Mouse (Mus musculus): ENCODE results near the gene Gm20388. TPM values are rescaled to one million over a fixed set of nuclear protein-coding genes. Genes with fewer than 3 reads are reported as not detected.
"Not testable (repeated sequence)": the region's sequence is repeated elsewhere in the genome, so short reads cannot be mapped to it uniquely, and the experiment has no call there.

The Gm20388 gene
- polyA plus RNA-seq, 1 experiment: 18.7 TPM

DNA sequence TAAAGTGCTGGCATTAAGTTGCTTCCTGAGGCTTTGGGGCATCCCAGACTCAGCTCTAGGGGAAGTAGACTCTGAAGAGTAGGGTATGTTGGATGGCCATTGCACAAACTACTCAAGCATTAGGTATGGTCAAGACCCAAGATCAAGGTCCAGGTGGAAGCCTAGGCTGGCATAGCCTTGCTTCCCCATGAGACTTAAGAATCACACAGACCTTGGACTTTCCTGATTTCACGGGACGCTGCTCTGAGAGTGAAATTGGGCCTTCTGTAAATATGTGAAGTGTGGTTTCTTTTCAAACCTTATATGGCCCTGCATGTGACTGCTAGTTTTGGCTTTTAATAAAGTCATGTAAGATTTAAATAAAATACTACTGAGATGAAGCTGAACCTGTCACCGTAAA lies 2662.1 kb downstream of the Gm20388 start:
- WGBS: 95% methylated on average over 3 of the region's 3 CpGs
- no peak overlapping the region for H3K4me3 ChIP-seq (replicated peaks; ENCODE audit: insufficient read depth, low read depth, low read length)
- peaks cover 41% of the 10 kb centered on the region for H3K4me1 ChIP-seq (ENCODE audit: control insufficient read depth, insufficient read depth, low read length)
- DNase-seq: no peak
- TF ChIP-seq CTCF (IDR thresholded peaks at IDR 0.05; ENCODE audit: borderline replicate concordance, insufficient read depth, low read depth, low read length) (no peak), POLR2A (IDR thresholded peaks at IDR 0.05; ENCODE audit: borderline replicate concordance, insufficient read depth, low read length) (no peak)
- H3K27ac ChIP-seq (ENCODE audit: insufficient read depth, low read length): no peak overlapping the region
- H3K27me3 ChIP-seq (ENCODE audit: control insufficient read depth, insufficient read depth, low read length): no peaks in the 10 kb centered on the region

DNA sequence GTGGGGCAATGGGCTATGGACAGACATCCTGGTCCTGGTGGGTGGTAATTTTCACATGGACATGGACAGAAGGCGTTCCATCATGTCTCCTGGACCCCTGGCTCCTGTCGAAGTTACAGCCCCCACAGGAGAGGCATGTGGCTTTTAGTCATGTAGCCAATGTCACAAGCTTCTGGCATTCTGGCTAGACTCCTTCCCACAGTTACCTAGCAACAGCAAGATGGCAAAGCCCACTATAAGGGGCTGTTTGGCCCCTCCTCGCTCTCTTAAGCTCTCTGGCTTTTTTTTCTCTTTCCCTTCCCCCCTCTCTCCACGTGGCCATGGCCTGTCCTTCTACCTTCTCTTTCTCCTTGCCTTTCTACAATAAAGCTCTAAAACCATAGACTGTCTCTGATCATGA lies 2662.5 kb downstream of the Gm20388 start:
- not testable (repeated sequence) for DNase-seq; H3K4me3 ChIP-seq (replicated peaks; ENCODE audit: insufficient read depth, low read depth, low read length); H3K27ac ChIP-seq (ENCODE audit: insufficient read depth, low read length); H3K27me3 ChIP-seq (ENCODE audit: control insufficient read depth, insufficient read depth, low read length)
- H3K4me1 ChIP-seq (ENCODE audit: control insufficient read depth, insufficient read depth, low read length): peaks cover 41% of the 10 kb centered on the region
- WGBS: 36% methylated on average over 4 of the region's 4 CpGs

DNA sequence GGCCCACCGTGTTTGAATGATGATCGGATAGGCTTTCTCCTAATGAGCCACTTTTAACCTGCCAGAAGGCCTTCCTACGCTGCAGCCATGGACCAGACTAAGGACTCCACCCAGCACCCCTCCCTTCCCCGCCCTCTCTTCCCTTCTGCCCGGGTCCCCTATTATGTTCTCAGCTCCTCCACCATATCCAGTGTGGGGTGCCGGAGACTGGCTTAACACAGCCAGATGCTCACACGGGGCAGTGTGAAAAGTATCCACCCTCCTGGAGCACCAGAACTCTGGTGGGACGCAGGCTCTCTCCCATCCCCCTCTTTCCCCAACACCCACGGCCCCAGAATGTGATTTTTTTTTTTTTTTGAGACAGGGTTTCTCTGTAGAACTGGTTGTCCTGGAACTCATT lies 2662.9 kb downstream of the Gm20388 start:
- Histone ChIP-seq H3K4me1 (ENCODE audit: control insufficient read depth, insufficient read depth, low read length) (peaks cover 41% of the 10 kb centered on the region), H3K27ac (ENCODE audit: insufficient read depth, low read length) (no peak overlapping the region), H3K4me3 (replicated peaks; ENCODE audit: insufficient read depth, low read depth, low read length) (no peak overlapping the region), H3K27me3 (ENCODE audit: control insufficient read depth, insufficient read depth, low read length) (no peaks in the 10 kb centered on the region)
- TF ChIP-seq CTCF (IDR thresholded peaks at IDR 0.05; ENCODE audit: borderline replicate concordance, insufficient read depth, low read depth, low read length): no peak
- TF ChIP-seq POLR2A (IDR thresholded peaks at IDR 0.05; ENCODE audit: borderline replicate concordance, insufficient read depth, low read length): no peak
- DNase-seq: no peak
- 52% methylated on average over 9 of the region's 9 CpGs for WGBS

DNA sequence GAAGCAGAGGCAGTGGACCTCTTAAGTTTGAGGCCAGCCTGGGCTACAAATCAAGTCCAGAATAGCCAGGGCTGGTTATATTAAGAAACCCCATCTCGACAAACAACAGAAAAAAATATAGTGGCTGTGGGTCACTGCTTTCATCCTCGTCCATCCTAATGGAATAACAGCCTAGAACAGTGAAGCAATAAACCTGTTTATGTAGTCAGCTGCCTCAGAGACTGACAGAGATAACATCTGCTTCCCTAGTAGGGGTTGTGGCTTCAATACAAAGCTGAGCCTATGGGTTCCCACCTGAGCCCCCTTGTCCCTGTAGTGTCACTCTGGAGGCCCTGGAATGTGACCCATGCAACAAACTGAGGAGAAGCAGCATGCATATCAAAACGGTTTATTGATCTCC lies 2663.6 kb downstream of the Gm20388 start:
- H3K4me1 ChIP-seq (ENCODE audit: control insufficient read depth, insufficient read depth, low read length): peaks cover 37% of the 10 kb centered on the region
- WGBS: 49% methylated on average over 3 of the region's 3 CpGs
- no peak for TF ChIP-seq POLR2A (IDR thresholded peaks at IDR 0.05; ENCODE audit: borderline replicate concordance, insufficient read depth, low read length)
- no peak for TF ChIP-seq CTCF (IDR thresholded peaks at IDR 0.05; ENCODE audit: borderline replicate concordance, insufficient read depth, low read depth, low read length)
- H3K4me3 ChIP-seq (replicated peaks; ENCODE audit: insufficient read depth, low read depth, low read length): no peak overlapping the region
- DNase-seq: no peak
- H3K27ac ChIP-seq (ENCODE audit: insufficient read depth, low read length): no peak overlapping the region
- H3K27me3 ChIP-seq (ENCODE audit: control insufficient read depth, insufficient read depth, low read length): no peaks in the 10 kb centered on the region

DNA sequence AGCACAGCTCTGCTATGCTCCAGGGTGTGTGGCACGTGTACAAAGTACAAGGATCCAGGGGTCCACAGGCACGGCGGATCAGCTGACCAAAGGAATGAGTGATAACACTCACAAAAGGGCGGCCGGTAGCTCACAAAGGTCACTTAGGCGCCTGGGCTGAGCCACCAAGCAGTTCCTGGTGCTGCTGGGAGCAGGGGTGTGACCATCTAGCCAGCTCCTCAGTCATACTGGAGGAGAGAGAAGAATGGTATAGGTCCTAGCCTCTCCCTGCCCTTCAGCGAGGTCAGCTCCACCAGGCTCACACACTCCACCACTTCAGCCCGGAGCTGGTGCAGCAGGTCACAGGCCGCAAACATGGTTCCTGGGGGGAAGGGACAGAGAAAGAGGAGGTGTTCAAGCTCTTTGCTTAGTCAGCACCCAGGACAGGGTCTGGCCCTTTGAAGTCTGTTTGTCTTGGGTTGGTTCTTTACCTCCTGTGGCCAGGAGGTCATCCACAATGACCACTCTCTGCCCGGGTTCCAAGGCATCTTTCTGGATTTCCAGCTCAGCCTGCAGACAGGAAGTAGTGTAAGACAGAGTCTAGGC lies 2664.1 kb downstream of the Gm20388 start:
- TF ChIP-seq POLR2A (IDR thresholded peaks at IDR 0.05; ENCODE audit: borderline replicate concordance, insufficient read depth, low read length) (no peak), CTCF (IDR thresholded peaks at IDR 0.05; ENCODE audit: borderline replicate concordance, insufficient read depth, low read depth, low read length) (no peak)
- 68% methylated on average over 10 of the region's 10 CpGs for WGBS
- Histone ChIP-seq H3K27me3 (ENCODE audit: control insufficient read depth, insufficient read depth, low read length) (no peaks in the 10 kb centered on the region), H3K4me3 (replicated peaks; ENCODE audit: insufficient read depth, low read depth, low read length) (no peak overlapping the region), H3K27ac (ENCODE audit: insufficient read depth, low read length) (no peak overlapping the region), H3K4me1 (ENCODE audit: control insufficient read depth, insufficient read depth, low read length) (peaks cover 35% of the 10 kb centered on the region)
- no peak for DNase-seq

DNA sequence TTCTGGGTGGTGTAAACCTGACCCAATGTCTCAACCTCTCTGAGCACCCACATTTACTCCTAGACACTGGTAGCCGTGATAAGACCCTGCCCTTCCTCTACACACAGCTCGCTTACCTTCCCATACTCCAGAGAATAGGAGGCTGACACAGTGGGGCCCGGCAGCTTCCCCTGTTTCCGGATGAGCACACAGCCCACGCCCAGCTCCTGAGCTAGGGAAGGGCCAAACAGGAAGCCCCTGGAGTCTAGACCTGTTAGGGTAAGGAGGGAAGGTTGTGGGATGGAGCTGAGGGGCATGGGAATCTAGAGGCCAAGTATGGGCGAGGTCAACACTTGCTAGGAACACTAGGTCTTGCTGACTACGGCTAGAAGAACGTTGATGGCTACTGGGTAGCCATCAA lies 2664.6 kb downstream of the Gm20388 start:
- TF ChIP-seq CTCF (IDR thresholded peaks at IDR 0.05; ENCODE audit: borderline replicate concordance, insufficient read depth, low read depth, low read length): no peak
- TF ChIP-seq POLR2A (IDR thresholded peaks at IDR 0.05; ENCODE audit: borderline replicate concordance, insufficient read depth, low read length): no peak
- no peak for DNase-seq
- H3K4me3 ChIP-seq (replicated peaks; ENCODE audit: insufficient read depth, low read depth, low read length): peak overlapping the region; percentile 86
- 70% methylated on average over 8 of the region's 8 CpGs for WGBS
- no peaks in the 10 kb centered on the region for H3K27me3 ChIP-seq (ENCODE audit: control insufficient read depth, insufficient read depth, low read length)
- no peak overlapping the region for H3K27ac ChIP-seq (ENCODE audit: insufficient read depth, low read length)
- peaks cover 30% of the 10 kb centered on the region for H3K4me1 ChIP-seq (ENCODE audit: control insufficient read depth, insufficient read depth, low read length)

DNA sequence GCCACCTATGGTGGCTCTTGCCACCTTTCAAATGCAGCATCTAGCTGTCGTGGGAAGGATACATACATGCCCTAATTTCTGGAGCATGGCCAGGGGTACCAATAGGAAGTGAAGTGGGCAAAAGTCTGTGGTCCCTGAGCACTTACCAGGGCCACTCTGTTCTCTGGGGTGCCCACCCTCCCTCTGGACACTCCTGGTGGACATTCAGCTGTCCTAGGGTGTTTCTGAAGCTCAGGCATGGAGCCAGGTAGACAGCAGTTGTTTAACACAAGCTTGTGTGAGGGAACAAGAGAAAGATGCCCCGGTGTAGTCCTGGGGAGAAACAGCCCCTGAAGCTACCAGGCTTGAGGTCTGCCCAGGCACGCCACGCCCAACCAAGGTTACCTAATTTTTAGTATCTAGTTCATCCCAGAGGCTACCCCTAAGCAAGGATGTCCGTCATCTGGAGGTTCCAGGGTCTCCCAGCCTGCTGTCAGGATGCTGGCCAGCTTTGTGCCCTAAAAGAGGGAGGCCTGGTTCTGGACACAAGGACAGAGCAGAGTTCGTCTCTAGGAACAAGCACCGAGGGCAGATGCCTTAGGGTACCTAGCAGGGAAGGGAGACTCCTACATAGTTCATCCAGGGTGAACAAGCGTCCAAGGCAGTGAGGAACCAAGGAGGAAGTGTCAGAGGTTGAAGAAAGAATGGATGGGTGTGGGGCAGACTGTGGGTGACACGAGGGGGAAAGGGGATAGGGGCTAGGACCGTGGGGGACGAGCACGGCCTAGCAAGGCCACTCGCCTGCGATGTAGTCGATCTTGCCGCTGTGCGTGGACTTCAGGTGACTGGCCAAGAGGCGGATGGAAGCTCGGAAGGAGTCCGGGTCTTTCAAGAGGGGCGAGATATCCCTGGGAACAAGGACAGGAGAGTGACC lies 2665.3 kb downstream of the Gm20388 start:
- Histone ChIP-seq H3K27ac (ENCODE audit: insufficient read depth, low read length) (peak overlapping the region; percentile 73), H3K27me3 (ENCODE audit: control insufficient read depth, insufficient read depth, low read length) (no peaks in the 10 kb centered on the region), H3K4me3 (replicated peaks; ENCODE audit: insufficient read depth, low read depth, low read length) (peak overlapping the region; percentile 86), H3K4me1 (ENCODE audit: control insufficient read depth, insufficient read depth, low read length) (peaks cover 26% of the 10 kb centered on the region)
- 6% methylated on average over 21 of the region's 21 CpGs for WGBS
- DNase-seq: peak in 1 of 2 experiments; percentile 51
- no peak for TF ChIP-seq POLR2A (IDR thresholded peaks at IDR 0.05; ENCODE audit: borderline replicate concordance, insufficient read depth, low read length)
- no peak for TF ChIP-seq CTCF (IDR thresholded peaks at IDR 0.05; ENCODE audit: borderline replicate concordance, insufficient read depth, low read depth, low read length)

DNA sequence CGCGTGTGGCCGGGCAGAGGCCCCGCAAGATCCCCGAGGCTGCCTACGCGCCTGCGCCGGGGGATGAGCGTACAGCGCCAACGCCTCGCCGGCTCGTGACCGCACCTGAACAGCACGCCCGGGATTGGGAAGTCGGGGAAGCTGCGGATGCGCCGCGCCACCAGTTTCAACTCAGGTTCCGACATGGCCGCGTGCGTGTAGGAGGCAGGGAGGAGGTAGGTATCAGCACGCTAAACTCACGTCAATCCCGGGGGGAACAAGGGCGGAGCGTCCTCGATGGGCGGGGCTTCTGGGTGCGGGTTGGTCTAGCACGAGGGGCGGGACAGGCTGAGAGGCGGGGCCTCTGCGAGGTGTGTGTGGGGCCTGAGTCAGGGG lies 2666.0 kb downstream of the Gm20388 start, which contains the start of gene Aprt:
Gene Aprt (minus strand): TSS at position 262 of the 375 bp plus-strand sequence.
- Histone ChIP-seq H3K27ac (ENCODE audit: insufficient read depth, low read length) (peak within 1 kb of the TSS; percentile 73), H3K27me3 (ENCODE audit: control insufficient read depth, insufficient read depth, low read length) (no peaks in the 10 kb centered on the region), H3K4me3 (replicated peaks; ENCODE audit: insufficient read depth, low read depth, low read length) (peak within 1 kb of the TSS; percentile 86), H3K4me1 (ENCODE audit: control insufficient read depth, insufficient read depth, low read length) (peaks cover 19% of the 10 kb centered on the region)
- DNase-seq: peak; percentile 95 to 97
- WGBS: under 1% methylated on average over 39 of the region's 39 CpGs
- TF ChIP-seq CTCF (IDR thresholded peaks at IDR 0.05; ENCODE audit: borderline replicate concordance, insufficient read depth, low read depth, low read length): no peak
- TF ChIP-seq POLR2A (IDR thresholded peaks at IDR 0.05; ENCODE audit: borderline replicate concordance, insufficient read depth, low read length): peak; percentile 91
